Mouse (Mus musculus) ES-Bruce4 (cell line): Measurements from ENCODE around the gene Phospho1.

ENCODE experiments used
- CTCF ChIP-seq: IDR thresholded peaks from one replicate; pipeline ENCODE4 v1.8.1; 2011; ENCODE audit warnings: low read depth, low read length
- EP300 ChIP-seq: IDR thresholded peaks from 2 replicates; pipeline ENCODE4 v1.6.1; 2011; ENCODE audit warnings: low read depth, low read length; ENCODE audit not compliant: insufficient read depth

- TF ChIP-seq CTCF (peak; percentile 42), EP300 (no peak)
Measured at GRCm38 (mm10) chr11:95778831-95779251, 45.5 kb upstream of the Phospho1 start.
